Mouse (Mus musculus): ENCODE measurements around the gene Csrp2. TPM values are rescaled to one million over a fixed set of nuclear protein-coding genes. Genes with fewer than 3 reads are reported as not detected.

Csrp2 gene
- polyA plus RNA-seq, 1 experiment from 2014 or later = 130 TPM

DNA sequence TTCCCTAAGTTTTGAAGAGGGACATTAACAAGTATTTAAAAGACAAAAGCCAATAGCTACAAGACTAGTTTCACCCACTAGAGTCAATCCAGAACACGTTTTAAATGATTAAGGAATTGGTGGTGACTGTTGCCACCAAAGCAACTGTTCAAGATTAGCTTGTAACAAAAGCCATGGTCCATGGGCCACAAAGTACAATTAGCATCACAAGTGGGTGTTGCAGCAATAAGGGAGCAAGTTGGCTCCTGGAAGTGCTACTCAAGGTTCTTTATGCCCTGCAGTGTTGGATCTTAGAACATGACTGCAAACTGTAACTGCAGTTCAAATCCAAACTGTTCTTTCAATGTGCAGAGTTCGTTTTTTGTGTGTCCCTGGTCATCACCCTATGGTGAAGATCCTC is 57.8 kb downstream of the Csrp2 start:
- H3K9ac ChIP-seq = no peak overlapping the region
- no peak overlapping the region for H3K4me2 ChIP-seq
- ATAC-seq (ENCODE audit: insufficient number of reproducible peaks, low FRiP score, low TSS enrichment, low read depth) = no peak
- H3K4me3 ChIP-seq = no peak overlapping the region
- H3K36me3 ChIP-seq = peaks cover 14% of the 10 kb centered on the region
- H3K27ac ChIP-seq = no peak overlapping the region
- 54% methylated on average over 2 of the region's 2 CpGs for WGBS
- H3K9me3 ChIP-seq = no peaks in the 10 kb centered on the region
- no peaks in the 10 kb centered on the region for H3K4me1 ChIP-seq
- no peaks in the 10 kb centered on the region for H3K27me3 ChIP-seq

- peaks cover 11% of the 10 kb centered on the region for H3K36me3 ChIP-seq
- H3K4me2 ChIP-seq = no peak overlapping the region
- H3K9me3 ChIP-seq = no peaks in the 10 kb centered on the region
- no peak overlapping the region for H3K4me3 ChIP-seq
- H3K27ac ChIP-seq = no peak overlapping the region
- ATAC-seq (ENCODE audit: insufficient number of reproducible peaks, low FRiP score, low TSS enrichment, low read depth) = no peak
- H3K27me3 ChIP-seq = no peaks in the 10 kb centered on the region
- no peak overlapping the region for H3K9ac ChIP-seq
- no peaks in the 10 kb centered on the region; the same call in 1 of the 2 replicates for H3K4me1 ChIP-seq
- WGBS = 87% methylated on average over 2 of the region's 2 CpGs
These were observed 59.8 kb downstream of the Csrp2 start for GRCm38 (mm10) chr10:110979431-110979830.

- no peak overlapping the region for H3K4me2 ChIP-seq
- no peak overlapping the region for H3K9ac ChIP-seq
- 94% methylated on average over 6 of the region's 6 CpGs for WGBS
These were observed 60.9 kb downstream of the Csrp2 start for GRCm38 (mm10) chr10:110980441-110980840.

GRCm38 (mm10) chr10:110982771-110983170 is 63.2 kb downstream of the Csrp2 start:
- H3K4me3 ChIP-seq = no peak overlapping the region
- no peak overlapping the region for H3K9ac ChIP-seq
- H3K4me1 ChIP-seq = no peaks in the 10 kb centered on the region; the same call in 1 of the 2 replicates
- no peak overlapping the region for H3K4me2 ChIP-seq
- peaks cover 8% of the 10 kb centered on the region for H3K36me3 ChIP-seq
- no peak overlapping the region for H3K27ac ChIP-seq
- 75% methylated on average over 4 of the region's 4 CpGs for WGBS
- ATAC-seq (ENCODE audit: insufficient number of reproducible peaks, low FRiP score, low TSS enrichment, low read depth) = no peak
- H3K27me3 ChIP-seq = no peaks in the 10 kb centered on the region
- H3K9me3 ChIP-seq = no peaks in the 10 kb centered on the region

More at GRCm38 (mm10) chr10:110980441-110980840, 60.9 kb downstream of the Csrp2 start:
- Histone ChIP-seq H3K4me3 (no peak overlapping the region), H3K9me3 (no peaks in the 10 kb centered on the region), H3K36me3 (peaks cover 11% of the 10 kb centered on the region), H3K27me3 (no peaks in the 10 kb centered on the region), H3K4me1 (no peaks in the 10 kb centered on the region; the same call in 1 of the 2 replicates), H3K27ac (no peak overlapping the region)
- no peak for ATAC-seq (ENCODE audit: insufficient number of reproducible peaks, low FRiP score, low TSS enrichment, low read depth)

GRCm38 (mm10) chr10:110986682-110987081 is 67.1 kb downstream of the Csrp2 start:
- no peaks in the 10 kb centered on the region for H3K27me3 ChIP-seq

More at GRCm38 (mm10) chr10:110986682-110987081, 67.1 kb downstream of the Csrp2 start:
- Histone ChIP-seq H3K4me3 (no peak overlapping the region), H3K4me1 (no peaks in the 10 kb centered on the region; the same call in 1 of the 2 replicates), H3K9ac (no peak overlapping the region), H3K27ac (no peak overlapping the region), H3K9me3 (no peaks in the 10 kb centered on the region), H3K4me2 (no peak overlapping the region), H3K36me3 (no peaks in the 10 kb centered on the region)
- WGBS = 92% methylated on average over 17 of the region's 17 CpGs
- ATAC-seq (ENCODE audit: insufficient number of reproducible peaks, low FRiP score, low TSS enrichment, low read depth) = no peak

Other genes starting within 250 kb of the Csrp2 start
- 21.7 and 24.6 TPM in 2 replicates for gene E2f7, start 174.3 kb upstream of the Csrp2 start, polyA plus RNA-seq (2015; fragmentation: Nextera tagmentation; extraction: Ambion mirVana)
- gene Zdhhc17, start 90.4 kb downstream of the Csrp2 start, polyA plus RNA-seq (2015; fragmentation: Nextera tagmentation; extraction: Ambion mirVana) = 21.6 and 22.0 TPM in 2 replicates
- 11.0 and 12.8 TPM in 2 replicates for gene Osbpl8, start 245.0 kb downstream of the Csrp2 start, polyA plus RNA-seq (2015; fragmentation: Nextera tagmentation; extraction: Ambion mirVana)

All from limb, embryonic 15.5 days (tissue).